Mouse (Mus musculus): Measurements from ENCODE around the gene Zmym2. TPM values are rescaled to one million over a fixed set of nuclear protein-coding genes. Genes with fewer than 3 reads are reported as not detected.

Gene Zmym2
- polyA plus RNA-seq, 1 experiment from 2014 or later = 26.9 TPM

GRCm38 (mm10) chr14:56897475-56897874, 11.0 kb downstream of the Zmym2 start:
- no peaks in the 10 kb centered on the region for H3K36me3 ChIP-seq (ENCODE audit: insufficient read depth, low read length)
- no peak overlapping the region for H3K9ac ChIP-seq (ENCODE audit: low read depth, low read length)
- ATAC-seq (replicated peaks; ENCODE audit: low FRiP score, low read depth) = no peak
- H3K27me3 ChIP-seq (ENCODE audit: insufficient read depth, low read length) = no peaks in the 10 kb centered on the region
- DNase-seq (ENCODE audit: low spot score) = no peak
- H3K4me3 ChIP-seq (replicated peaks; ENCODE audit: low read depth, low read length) = no peak overlapping the region
- WGBS = 88% methylated on average over 2 of the region's 2 CpGs
- TF ChIP-seq CTCF (IDR thresholded peaks at IDR 0.05; ENCODE audit: low read depth) = no peak
- H3K4me1 ChIP-seq (replicated peaks; ENCODE audit: insufficient read depth, low read length) = no peaks in the 10 kb centered on the region
- no peak overlapping the region for H3K4me2 ChIP-seq (ENCODE audit: low read length)
- H3K9me3 ChIP-seq (replicated peaks; ENCODE audit: low read length) = no peaks in the 10 kb centered on the region
- H3K27ac ChIP-seq = no peak overlapping the region

DNA sequence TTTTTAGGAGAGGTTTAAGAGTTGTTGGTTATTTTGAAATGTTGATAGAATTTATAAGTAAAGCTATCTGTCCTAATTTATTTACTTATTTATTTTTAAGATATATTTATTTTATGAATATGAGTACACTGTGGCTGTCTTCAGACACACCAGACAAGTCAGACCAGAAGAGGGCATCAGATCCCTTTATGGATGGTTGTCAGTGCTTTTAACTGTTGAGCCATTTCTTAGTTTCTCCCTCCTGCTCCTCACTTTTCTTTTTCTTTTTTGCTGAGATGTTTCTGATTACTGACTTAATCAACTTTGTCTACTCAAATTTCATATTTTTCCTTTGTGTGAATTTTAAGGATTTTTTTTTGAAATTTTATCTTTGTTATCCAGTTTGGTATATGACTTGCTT, 13.2 kb downstream of the Zmym2 start:
- H3K4me2 ChIP-seq (ENCODE audit: low read length) = no peak overlapping the region
- no peak for TF ChIP-seq CTCF (IDR thresholded peaks at IDR 0.05; ENCODE audit: low read depth)
- ATAC-seq (replicated peaks; ENCODE audit: low FRiP score, low read depth) (no peak), DNase-seq (ENCODE audit: low spot score) (no peak)
- no peak overlapping the region for H3K4me3 ChIP-seq (replicated peaks; ENCODE audit: low read depth, low read length)
- no peak overlapping the region for H3K9ac ChIP-seq (ENCODE audit: low read depth, low read length)
- no peaks in the 10 kb centered on the region for H3K9me3 ChIP-seq (replicated peaks; ENCODE audit: low read length)
- H3K27me3 ChIP-seq (ENCODE audit: insufficient read depth, low read length) = no peaks in the 10 kb centered on the region
- peaks cover 6% of the 10 kb centered on the region; the same call in 1 of the 2 replicates for H3K36me3 ChIP-seq (ENCODE audit: insufficient read depth, low read length)
- no peak overlapping the region for H3K27ac ChIP-seq
- H3K4me1 ChIP-seq (replicated peaks; ENCODE audit: insufficient read depth, low read length) = no peaks in the 10 kb centered on the region

DNA sequence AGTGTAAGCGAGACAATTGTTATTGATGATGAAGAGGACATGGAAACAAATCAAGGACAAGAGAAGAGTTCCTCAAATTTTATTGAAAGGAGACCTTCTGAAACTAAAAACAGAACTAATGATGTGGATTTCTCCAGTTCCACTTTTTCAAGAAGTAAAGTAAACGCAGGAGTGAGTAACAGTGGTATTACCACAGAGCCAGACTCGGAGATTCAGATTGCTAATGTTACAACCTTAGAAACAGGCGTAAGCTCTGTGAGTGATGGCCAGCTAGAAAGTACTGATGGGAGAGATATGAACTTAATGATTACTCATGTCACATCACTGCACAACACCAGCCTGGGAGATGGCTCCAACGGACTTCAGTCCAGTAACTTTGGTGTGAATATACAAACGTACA, 16.6 kb downstream of the Zmym2 start:
- no peak for ATAC-seq (replicated peaks; ENCODE audit: low FRiP score, low read depth)
- Histone ChIP-seq H3K4me1 (replicated peaks; ENCODE audit: insufficient read depth, low read length) (no peaks in the 10 kb centered on the region), H3K9ac (ENCODE audit: low read depth, low read length) (no peak overlapping the region), H3K4me3 (replicated peaks; ENCODE audit: low read depth, low read length) (no peak overlapping the region), H3K36me3 (ENCODE audit: insufficient read depth, low read length) (peaks cover 6% of the 10 kb centered on the region; the same call in 1 of the 2 replicates), H3K27me3 (ENCODE audit: insufficient read depth, low read length) (no peaks in the 10 kb centered on the region), H3K4me2 (ENCODE audit: low read length) (no peak overlapping the region), H3K9me3 (replicated peaks; ENCODE audit: low read length) (no peaks in the 10 kb centered on the region), H3K27ac (no peak overlapping the region)
- no peak for DNase-seq (ENCODE audit: low spot score)
- TF ChIP-seq CTCF (IDR thresholded peaks at IDR 0.05; ENCODE audit: low read depth) = no peak
- 88% methylated on average over 6 of the region's 6 CpGs for WGBS

DNA sequence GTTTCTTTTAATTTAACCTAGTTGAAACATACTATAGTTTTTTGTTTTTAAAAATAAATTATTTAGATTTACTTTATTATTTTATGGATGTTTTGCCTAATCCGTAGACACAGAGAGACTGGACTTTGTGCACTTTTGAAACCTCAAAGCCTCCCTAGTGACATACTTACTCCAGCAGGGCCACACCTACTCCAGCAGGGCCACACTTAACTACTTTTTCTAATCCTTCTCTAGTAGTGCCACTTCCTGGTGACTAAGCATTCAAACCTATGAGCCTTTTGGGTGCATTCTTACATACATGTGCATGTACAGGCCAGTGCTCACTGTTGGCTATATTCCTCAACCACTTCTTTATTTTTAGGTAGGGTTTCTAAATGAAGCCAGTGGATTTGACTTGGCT, 19.2 kb downstream of the Zmym2 start:
- Histone ChIP-seq H3K4me1 (replicated peaks; ENCODE audit: insufficient read depth, low read length) (no peaks in the 10 kb centered on the region), H3K9me3 (replicated peaks; ENCODE audit: low read length) (no peaks in the 10 kb centered on the region), H3K4me3 (replicated peaks; ENCODE audit: low read depth, low read length) (no peak overlapping the region), H3K36me3 (ENCODE audit: insufficient read depth, low read length) (peaks cover 6% of the 10 kb centered on the region; the same call in 1 of the 2 replicates), H3K9ac (ENCODE audit: low read depth, low read length) (no peak overlapping the region), H3K4me2 (ENCODE audit: low read length) (no peak overlapping the region), H3K27me3 (ENCODE audit: insufficient read depth, low read length) (no peaks in the 10 kb centered on the region), H3K27ac (no peak overlapping the region)
- ATAC-seq (replicated peaks; ENCODE audit: low FRiP score, low read depth) (no peak), DNase-seq (ENCODE audit: low spot score) (no peak)
- WGBS = 73% methylated on average over 1 of the region's 1 CpGs
- TF ChIP-seq CTCF (IDR thresholded peaks at IDR 0.05; ENCODE audit: low read depth) = no peak

- Histone ChIP-seq H3K4me3 (replicated peaks; ENCODE audit: low read depth, low read length) (no peak overlapping the region), H3K9me3 (replicated peaks; ENCODE audit: low read length) (no peaks in the 10 kb centered on the region), H3K36me3 (ENCODE audit: insufficient read depth, low read length) (peaks cover 17% of the 10 kb centered on the region), H3K27me3 (ENCODE audit: insufficient read depth, low read length) (no peaks in the 10 kb centered on the region), H3K9ac (ENCODE audit: low read depth, low read length) (no peak overlapping the region), H3K4me1 (replicated peaks; ENCODE audit: insufficient read depth, low read length) (no peaks in the 10 kb centered on the region), H3K4me2 (ENCODE audit: low read length) (no peak overlapping the region), H3K27ac (no peak overlapping the region)
- DNase-seq (ENCODE audit: low spot score) (no peak), ATAC-seq (replicated peaks; ENCODE audit: low FRiP score, low read depth) (no peak)
- 62% methylated on average over 3 of the region's 3 CpGs for WGBS
- TF ChIP-seq CTCF (IDR thresholded peaks at IDR 0.05; ENCODE audit: low read depth) = no peak
Measured at GRCm38 (mm10) chr14:56918532-56918931, 32.1 kb downstream of the Zmym2 start.

GRCm38 (mm10) chr14:56935481-56935880, 49.0 kb downstream of the Zmym2 start:
- H3K4me3 ChIP-seq (replicated peaks; ENCODE audit: low read depth, low read length) = no peak overlapping the region
- DNase-seq (ENCODE audit: low spot score) (no peak), ATAC-seq (replicated peaks; ENCODE audit: low FRiP score, low read depth) (no peak)
- H3K36me3 ChIP-seq (ENCODE audit: insufficient read depth, low read length) = peaks cover 25% of the 10 kb centered on the region; the same call in 1 of the 2 replicates
- no peak overlapping the region for H3K9ac ChIP-seq (ENCODE audit: low read depth, low read length)
- no peak overlapping the region for H3K27ac ChIP-seq
- no peak overlapping the region for H3K4me2 ChIP-seq (ENCODE audit: low read length)
- no peak for TF ChIP-seq CTCF (IDR thresholded peaks at IDR 0.05; ENCODE audit: low read depth)
- H3K4me1 ChIP-seq (replicated peaks; ENCODE audit: insufficient read depth, low read length) = no peaks in the 10 kb centered on the region
- 72% methylated on average over 6 of the region's 6 CpGs for WGBS
- H3K9me3 ChIP-seq (replicated peaks; ENCODE audit: low read length) = no peaks in the 10 kb centered on the region
- H3K27me3 ChIP-seq (ENCODE audit: insufficient read depth, low read length) = no peaks in the 10 kb centered on the region

- no peak for DNase-seq (ENCODE audit: low spot score)
- TF ChIP-seq CTCF (IDR thresholded peaks at IDR 0.05; ENCODE audit: low read depth) = no peak
- H3K9ac ChIP-seq (ENCODE audit: low read depth, low read length) = no peak overlapping the region
- ATAC-seq (replicated peaks; ENCODE audit: low FRiP score, low read depth) = no peak
- H3K9me3 ChIP-seq (replicated peaks; ENCODE audit: low read length) = no peaks in the 10 kb centered on the region
- no peaks in the 10 kb centered on the region for H3K27me3 ChIP-seq (ENCODE audit: insufficient read depth, low read length)
- 94% methylated on average over 1 of the region's 1 CpGs for WGBS
- no peak overlapping the region for H3K4me3 ChIP-seq (replicated peaks; ENCODE audit: low read depth, low read length)
- no peak overlapping the region for H3K4me2 ChIP-seq (ENCODE audit: low read length)
- H3K36me3 ChIP-seq (ENCODE audit: insufficient read depth, low read length) = peaks cover 43% of the 10 kb centered on the region
- H3K27ac ChIP-seq = no peak overlapping the region
- no peaks in the 10 kb centered on the region for H3K4me1 ChIP-seq (replicated peaks; ENCODE audit: insufficient read depth, low read length)
Measured at GRCm38 (mm10) chr14:56939903-56940302, 53.5 kb downstream of the Zmym2 start.

All from kidney, postnatal 0 days (tissue).